Mouse (Mus musculus): ENCODE measurements around the gene Cntnap4. TPM values are rescaled to one million over a fixed set of nuclear protein-coding genes. Genes with fewer than 3 reads are reported as not detected.

Cntnap4 gene
- polyA plus RNA-seq, 1 experiment = not detected

DNA sequence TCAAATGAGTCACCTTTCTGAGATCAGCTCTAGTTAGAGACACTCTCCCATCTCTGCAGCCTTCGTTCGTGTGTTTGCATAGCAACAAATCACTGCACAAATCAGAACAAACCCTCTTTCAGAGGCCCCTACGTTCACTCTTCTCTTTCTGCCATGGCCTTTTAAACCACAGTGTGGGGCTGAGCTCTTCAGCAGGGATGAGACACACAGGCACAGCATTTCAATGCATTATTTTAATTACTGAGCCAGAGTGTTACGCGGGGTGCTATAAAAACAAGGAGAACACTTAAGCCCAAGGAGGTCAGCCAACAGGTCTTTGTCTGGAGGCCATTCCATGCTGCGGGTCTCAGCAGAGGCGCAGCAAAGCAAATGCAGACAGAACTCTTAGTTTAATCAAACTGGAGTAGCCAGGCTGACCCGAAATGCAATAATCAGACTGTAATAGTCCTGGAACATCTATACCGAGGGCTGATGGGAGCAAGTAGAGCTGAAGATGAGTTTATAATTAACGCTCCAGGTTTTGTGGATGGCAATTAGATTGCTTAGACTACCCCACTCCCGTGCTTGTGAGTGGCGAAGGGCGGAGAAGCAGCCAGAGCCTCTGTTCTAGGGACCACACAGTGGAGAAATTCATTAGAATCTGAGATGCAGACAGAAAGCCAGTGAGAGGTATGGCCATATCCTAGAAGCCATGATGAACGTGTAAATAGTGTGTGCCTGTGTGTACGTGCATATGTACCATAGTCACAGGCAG lies 26.4 kb downstream of the Cntnap4 start:
- Histone ChIP-seq H3K27ac (ENCODE audit: control insufficient read depth, insufficient read depth, low read depth, low read length, poor library complexity) (no peak overlapping the region), H3K4me3 (replicated peaks; ENCODE audit: control insufficient read depth, low read depth, low read length) (no peak overlapping the region), H3K4me1 (ENCODE audit: control insufficient read depth, insufficient read depth, low read length) (no peaks in the 10 kb centered on the region)
- no peak for TF ChIP-seq POLR2A (IDR thresholded peaks at IDR 0.05; ENCODE audit: borderline replicate concordance, control insufficient read depth, low read depth, low read length)
- TF ChIP-seq CTCF (IDR thresholded peaks at IDR 0.05; ENCODE audit: control insufficient read depth, insufficient read depth, low read length) = no peak
- 83% methylated on average over 15 of the region's 15 CpGs for WGBS

DNA sequence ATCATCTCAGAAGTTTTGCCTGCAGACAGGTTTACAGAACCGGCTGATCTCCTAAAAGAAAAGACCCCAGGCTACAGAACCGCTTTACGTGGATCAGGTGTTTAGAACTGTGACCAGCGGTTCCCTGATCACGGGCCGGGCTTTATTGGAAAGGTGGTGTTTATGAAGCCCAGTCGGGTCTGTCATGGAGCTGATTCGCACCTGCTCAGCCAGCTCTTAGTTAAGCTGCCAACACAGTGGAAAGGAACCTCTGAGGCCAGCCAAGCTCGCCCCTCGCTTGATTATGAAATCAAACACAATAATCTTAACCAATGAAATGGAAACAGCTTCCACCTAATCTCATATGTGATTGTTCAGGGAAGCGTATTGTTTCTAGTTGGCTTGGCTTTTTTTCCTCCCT lies 30.1 kb downstream of the Cntnap4 start:
- Histone ChIP-seq H3K4me1 (ENCODE audit: control insufficient read depth, insufficient read depth, low read length) (no peaks in the 10 kb centered on the region), H3K4me3 (replicated peaks; ENCODE audit: control insufficient read depth, low read depth, low read length) (no peak overlapping the region), H3K27ac (ENCODE audit: control insufficient read depth, insufficient read depth, low read depth, low read length, poor library complexity) (no peak overlapping the region)
- TF ChIP-seq CTCF (IDR thresholded peaks at IDR 0.05; ENCODE audit: control insufficient read depth, insufficient read depth, low read length) (no peak), POLR2A (IDR thresholded peaks at IDR 0.05; ENCODE audit: borderline replicate concordance, control insufficient read depth, low read depth, low read length) (no peak)
- 86% methylated on average over 11 of the region's 11 CpGs for WGBS

DNA sequence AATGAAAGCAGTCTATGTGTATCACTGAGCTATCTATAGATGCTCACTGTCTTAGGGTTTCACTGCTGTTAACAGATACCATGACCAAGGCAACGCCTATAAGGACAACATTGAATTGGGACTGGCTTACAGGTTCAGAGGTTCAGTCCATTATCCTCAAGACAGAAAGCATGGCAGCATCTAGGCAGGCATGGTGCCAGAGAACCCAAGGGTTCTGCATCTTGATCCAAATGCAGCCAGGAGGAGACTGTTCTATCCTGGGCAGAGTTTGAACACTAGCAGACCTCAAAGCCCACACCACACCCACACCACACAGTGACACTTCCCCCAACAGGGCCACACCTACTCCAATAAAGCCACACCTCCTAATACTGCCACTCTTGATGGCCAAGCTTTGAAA lies 31.3 kb downstream of the Cntnap4 start:
- TF ChIP-seq CTCF (IDR thresholded peaks at IDR 0.05; ENCODE audit: control insufficient read depth, insufficient read depth, low read length) (no peak), POLR2A (IDR thresholded peaks at IDR 0.05; ENCODE audit: borderline replicate concordance, control insufficient read depth, low read depth, low read length) (no peak)
- H3K27ac ChIP-seq (ENCODE audit: control insufficient read depth, insufficient read depth, low read depth, low read length, poor library complexity) = no peak overlapping the region
- WGBS = 57% methylated on average over 1 of the region's 1 CpGs
- no peak overlapping the region for H3K4me3 ChIP-seq (replicated peaks; ENCODE audit: control insufficient read depth, low read depth, low read length)
- no peaks in the 10 kb centered on the region for H3K4me1 ChIP-seq (ENCODE audit: control insufficient read depth, insufficient read depth, low read length)

DNA sequence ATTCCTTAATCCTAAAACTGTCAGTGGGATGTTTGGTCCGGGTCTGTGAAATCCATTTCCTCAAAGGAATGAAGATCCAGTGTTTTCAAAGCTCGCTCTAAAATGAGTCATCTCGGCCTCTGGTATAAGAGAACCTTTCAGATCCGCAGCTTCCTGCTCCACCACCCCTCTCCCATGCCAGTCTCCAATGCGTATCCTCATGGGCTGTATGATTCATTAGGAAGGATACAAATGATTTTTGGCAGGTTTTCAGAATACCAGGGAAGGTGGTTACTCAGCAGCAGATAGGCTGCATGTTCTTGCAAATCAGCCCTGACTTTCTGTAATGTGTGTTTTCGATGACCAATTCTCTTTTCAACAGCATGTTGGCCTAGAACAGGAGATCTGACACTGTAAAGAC lies 40.3 kb downstream of the Cntnap4 start:
- Histone ChIP-seq H3K4me3 (replicated peaks; ENCODE audit: control insufficient read depth, low read depth, low read length) (no peak overlapping the region), H3K4me1 (ENCODE audit: control insufficient read depth, insufficient read depth, low read length) (no peaks in the 10 kb centered on the region), H3K27ac (ENCODE audit: control insufficient read depth, insufficient read depth, low read depth, low read length, poor library complexity) (no peak overlapping the region)
- no peak for TF ChIP-seq CTCF (IDR thresholded peaks at IDR 0.05; ENCODE audit: control insufficient read depth, insufficient read depth, low read length)
- TF ChIP-seq POLR2A (IDR thresholded peaks at IDR 0.05; ENCODE audit: borderline replicate concordance, control insufficient read depth, low read depth, low read length) = no peak
- 62% methylated on average over 6 of the region's 6 CpGs for WGBS

DNA sequence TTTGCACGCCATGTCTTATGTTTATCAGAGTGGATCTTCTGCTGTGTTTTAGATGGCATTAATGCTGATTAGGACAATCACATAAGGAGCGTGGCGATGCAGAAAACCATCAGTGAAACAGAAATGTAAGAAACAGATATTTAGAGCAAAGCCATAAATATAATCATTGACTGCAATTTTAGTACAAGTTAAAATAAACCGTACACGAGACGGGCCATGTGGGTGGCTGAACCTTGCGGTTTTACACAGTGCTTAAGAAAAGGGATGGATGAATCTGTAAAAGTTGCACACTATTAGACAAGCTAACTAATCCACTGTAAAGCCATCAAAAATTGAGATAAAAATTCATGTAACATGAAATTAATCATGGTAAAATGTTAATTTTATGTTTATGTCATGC lies 58.9 kb downstream of the Cntnap4 start:
- TF ChIP-seq CTCF (IDR thresholded peaks at IDR 0.05; ENCODE audit: control insufficient read depth, insufficient read depth, low read length) (no peak), POLR2A (IDR thresholded peaks at IDR 0.05; ENCODE audit: borderline replicate concordance, control insufficient read depth, low read depth, low read length) (no peak)
- H3K4me1 ChIP-seq (ENCODE audit: control insufficient read depth, insufficient read depth, low read length) = no peaks in the 10 kb centered on the region
- 90% methylated on average over 7 of the region's 7 CpGs for WGBS
- no peak overlapping the region for H3K4me3 ChIP-seq (replicated peaks; ENCODE audit: control insufficient read depth, low read depth, low read length)
- H3K27ac ChIP-seq (ENCODE audit: control insufficient read depth, insufficient read depth, low read depth, low read length, poor library complexity) = no peak overlapping the region

DNA sequence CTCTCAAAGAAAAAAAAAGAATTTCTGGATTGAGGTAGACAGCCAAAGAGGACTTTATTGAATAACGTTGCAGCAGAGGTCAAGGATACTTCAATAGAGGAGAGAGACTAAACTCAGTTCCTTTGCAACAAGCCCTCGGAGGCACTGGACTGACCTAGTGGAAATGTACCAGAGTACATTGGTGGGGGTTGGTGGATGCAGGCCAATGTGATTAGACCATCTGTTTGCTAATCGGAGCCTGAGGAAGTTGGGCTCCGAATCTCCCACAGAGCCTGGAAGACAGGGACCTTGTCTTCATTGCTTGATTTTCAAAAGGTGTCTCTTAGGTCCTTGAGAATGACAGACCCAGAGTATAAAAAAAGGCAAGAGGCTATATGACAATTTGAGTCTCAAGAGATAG lies 82.8 kb downstream of the Cntnap4 start:
- Histone ChIP-seq H3K4me3 (replicated peaks; ENCODE audit: control insufficient read depth, low read depth, low read length) (no peak overlapping the region), H3K27ac (ENCODE audit: control insufficient read depth, insufficient read depth, low read depth, low read length, poor library complexity) (no peak overlapping the region), H3K4me1 (ENCODE audit: control insufficient read depth, insufficient read depth, low read length) (no peaks in the 10 kb centered on the region)
- 76% methylated on average over 4 of the region's 4 CpGs for whole genome bisulfite sequencing
- TF ChIP-seq POLR2A (IDR thresholded peaks at IDR 0.05; ENCODE audit: borderline replicate concordance, control insufficient read depth, low read depth, low read length) (no peak), CTCF (IDR thresholded peaks at IDR 0.05; ENCODE audit: control insufficient read depth, insufficient read depth, low read length) (no peak)

DNA sequence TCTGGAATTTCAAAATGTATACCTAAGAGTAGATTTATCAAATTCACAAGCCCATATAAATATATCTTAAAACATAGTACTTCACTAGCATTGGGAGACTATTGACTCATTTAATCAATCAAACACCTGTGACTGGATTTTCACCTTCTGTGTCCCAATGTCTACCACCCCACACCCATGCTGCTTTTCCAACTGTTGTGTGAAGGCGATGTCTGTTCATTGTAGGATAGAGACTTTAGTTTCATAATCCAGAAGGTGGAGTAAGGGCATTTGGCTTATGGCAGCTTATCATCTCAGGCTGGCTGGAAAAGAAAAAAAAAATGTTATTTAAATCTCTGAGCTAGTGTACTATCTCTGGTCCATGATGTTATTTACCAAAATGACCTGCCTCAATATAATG lies 83.4 kb downstream of the Cntnap4 start:
- no peaks in the 10 kb centered on the region for H3K4me1 ChIP-seq (ENCODE audit: control insufficient read depth, insufficient read depth, low read length)
- 93% methylated on average over 1 of the region's 1 CpGs for WGBS
- H3K4me3 ChIP-seq (replicated peaks; ENCODE audit: control insufficient read depth, low read depth, low read length) = no peak overlapping the region
- H3K27ac ChIP-seq (ENCODE audit: control insufficient read depth, insufficient read depth, low read depth, low read length, poor library complexity) = no peak overlapping the region
- no peak for TF ChIP-seq CTCF (IDR thresholded peaks at IDR 0.05; ENCODE audit: control insufficient read depth, insufficient read depth, low read length)
- TF ChIP-seq POLR2A (IDR thresholded peaks at IDR 0.05; ENCODE audit: borderline replicate concordance, control insufficient read depth, low read depth, low read length) = no peak

DNA sequence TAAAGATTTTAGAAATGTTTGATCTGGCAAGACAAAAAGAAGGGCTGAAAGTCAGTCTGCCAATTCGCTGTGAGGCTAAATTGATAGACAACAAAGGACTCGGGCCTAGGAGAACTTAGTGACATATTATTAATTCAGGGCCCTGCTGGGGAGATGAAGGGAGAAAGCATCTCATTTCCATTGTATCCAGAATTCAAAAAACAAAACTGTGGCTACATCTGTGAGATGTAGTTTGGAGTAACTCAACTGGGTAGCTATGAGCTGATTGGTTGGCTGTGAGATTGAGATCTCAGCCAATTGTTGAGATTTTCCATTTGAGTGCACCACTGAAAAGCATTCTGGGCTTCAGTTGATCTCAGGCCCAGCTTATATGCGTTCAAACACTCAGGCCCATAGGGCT lies 84.2 kb downstream of the Cntnap4 start:
- WGBS = 64% methylated on average over 3 of the region's 3 CpGs
- Histone ChIP-seq H3K4me1 (ENCODE audit: control insufficient read depth, insufficient read depth, low read length) (no peaks in the 10 kb centered on the region), H3K4me3 (replicated peaks; ENCODE audit: control insufficient read depth, low read depth, low read length) (no peak overlapping the region), H3K27ac (ENCODE audit: control insufficient read depth, insufficient read depth, low read depth, low read length, poor library complexity) (no peak overlapping the region)
- no peak for TF ChIP-seq POLR2A (IDR thresholded peaks at IDR 0.05; ENCODE audit: borderline replicate concordance, control insufficient read depth, low read depth, low read length)
- TF ChIP-seq CTCF (IDR thresholded peaks at IDR 0.05; ENCODE audit: control insufficient read depth, insufficient read depth, low read length) = no peak

DNA sequence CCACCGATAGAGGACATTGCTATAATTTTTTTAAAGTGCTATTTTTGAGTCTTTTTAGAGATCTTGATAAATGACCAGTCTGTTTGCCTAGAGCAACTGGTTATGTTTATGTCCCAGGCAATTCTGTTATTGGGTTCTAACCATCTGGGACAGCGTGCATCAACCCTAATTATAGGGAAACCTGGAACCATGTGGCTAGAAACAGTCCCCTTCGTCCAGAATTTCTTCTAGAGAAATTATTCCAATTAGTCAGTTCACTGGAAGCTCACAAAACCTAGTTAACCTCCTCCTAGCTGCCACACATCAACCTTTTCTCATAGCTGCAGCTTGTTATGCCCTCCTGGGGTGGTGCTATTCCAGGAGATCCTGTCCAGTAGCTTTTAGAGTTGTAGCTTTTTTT lies 94.2 kb downstream of the Cntnap4 start:
- Histone ChIP-seq H3K4me3 (replicated peaks; ENCODE audit: control insufficient read depth, low read depth, low read length) (no peak overlapping the region), H3K4me1 (ENCODE audit: control insufficient read depth, insufficient read depth, low read length) (no peaks in the 10 kb centered on the region), H3K27ac (ENCODE audit: control insufficient read depth, insufficient read depth, low read depth, low read length, poor library complexity) (no peak overlapping the region)
- no peak for TF ChIP-seq POLR2A (IDR thresholded peaks at IDR 0.05; ENCODE audit: borderline replicate concordance, control insufficient read depth, low read depth, low read length)
- TF ChIP-seq CTCF (IDR thresholded peaks at IDR 0.05; ENCODE audit: control insufficient read depth, insufficient read depth, low read length) = no peak
- 68% methylated on average over 3 of the region's 3 CpGs for WGBS

All from bone marrow, adult 2 months (tissue).